8 mouse cellular contexts compared by ENCODE assay signal in genomic region chr12:86923837-86924236, GRCm38 (mm10). TPM values are rescaled to one million over a fixed set of nuclear protein-coding genes. Genes with fewer than 3 reads are reported as not detected.
DNase-seq lines count a peak whose midpoint lies in the region; ATAC-seq lines count a peak whose summit lies in the region.

No protein-coding gene starts in this region.

- DNase-seq in NIH3T3 (ENCODE audit: low read depth): peak; percentile 87
- peak; percentile 90 for DNase-seq in cerebellum, adult 9-10 months
- peak; percentile 51 to 89 for DNase-seq in frontal cortex, adult 2 months (ENCODE audit: extremely low spot score in 1 of 2, low spot score in 1 of 2)
- DNase-seq in layer of hippocampus, postnatal 25 days (ENCODE audit: extremely low spot score in 1 of 2, low spot score in 1 of 2): peak; percentile 59 to 79
- peak; percentile 92 for DNase-seq in lung, postnatal 36 days
- DNase-seq in retina, postnatal 7 days (ENCODE audit: low read depth, low spot score): peak; percentile 81
- peak; percentile 82 for DNase-seq in thymus, postnatal 4 days

- ATAC-seq in hindbrain, embryonic 12.5 days (ENCODE audit: low FRiP score): peak; percentile 50

- H3K27me3 ChIP-seq in hindbrain, embryonic 12.5 days: no peaks in the 10 kb centered on the region

- WGBS in hindbrain, embryonic 12.5 days: 7% methylated on average over 5 of the region's 5 CpGs

- no peak overlapping the region for H3K9ac ChIP-seq in hindbrain, embryonic 12.5 days

- no peak overlapping the region for H3K27ac ChIP-seq in hindbrain, embryonic 12.5 days

- H3K36me3 ChIP-seq in hindbrain, embryonic 12.5 days: no peaks in the 10 kb centered on the region

- H3K4me3 ChIP-seq in hindbrain, embryonic 12.5 days: no peak overlapping the region

- peaks cover 17% of the 10 kb centered on the region for H3K4me1 ChIP-seq in hindbrain, embryonic 12.5 days

- H3K9me3 ChIP-seq in hindbrain, embryonic 12.5 days (replicated peaks): peaks cover 6% of the 10 kb centered on the region

- H3K4me2 ChIP-seq in hindbrain, embryonic 12.5 days (replicated peaks): no peak overlapping the region

RNA-seq across cellular contexts. Expression of gene Cipc, which starts 23.0 kb away (rescaled TPM):
- polyA plus RNA-seq in frontal cortex, adult 2 months (2012; rRNA removed): 76.1 and 78.2 TPM in 2 replicates
- 41.1 and 46.9 TPM in 2 replicates for polyA plus RNA-seq in hindbrain, embryonic 12.5 days (2016; fragmentation: Nextera tagmentation; extraction: Ambion mirVana)
- 10 to 100 TPM; 62.0 to 74.2 TPM for total RNA-seq in layer of hippocampus, postnatal 25 days (2021)

RNA-seq across cellular contexts. Expression of gene Irf2bpl, which starts 39.2 kb away (rescaled TPM):
- polyA plus RNA-seq in frontal cortex, adult 2 months (2012; rRNA removed): 48.5 and 50.2 TPM in 2 replicates
- polyA plus RNA-seq in hindbrain, embryonic 12.5 days (2016; fragmentation: Nextera tagmentation; extraction: Ambion mirVana): 75.9 and 86.3 TPM in 2 replicates
- 10 to 100 TPM; 68.0 to 70.8 TPM for total RNA-seq in layer of hippocampus, postnatal 25 days (2021)
